Mouse (Mus musculus): ENCODE measurements around the gene Pnmal2. TPM values are rescaled to one million over a fixed set of nuclear protein-coding genes. Genes with fewer than 3 reads are reported as not detected.
A peak's percentile ranks its signal among the peaks of the same experiment; 100 is the strongest.

Gene Pnmal2
- polyA plus RNA-seq, 1 experiment from 2014 or later: 2.0 TPM

- Histone ChIP-seq H3K4me3 (ENCODE audit: low read depth, low read length) (no peak overlapping the region), H3K9ac (ENCODE audit: low read depth, low read length) (no peak overlapping the region; the same call in 1 of the 2 replicates), H3K27me3 (ENCODE audit: control insufficient read depth, insufficient read depth, low read length) (no peaks in the 10 kb centered on the region), H3K4me2 (no peak overlapping the region; the same call in 1 of the 2 replicates), H3K36me3 (ENCODE audit: control insufficient read depth, insufficient read depth, low read length) (peaks cover 33% of the 10 kb centered on the region), H3K4me1 (ENCODE audit: control insufficient read depth, insufficient read depth, low read length) (peaks cover 36% of the 10 kb centered on the region), H3K9me3 (replicated peaks; ENCODE audit: control insufficient read depth, low read length) (no peaks in the 10 kb centered on the region), H3K27ac (ENCODE audit: low read depth, low read length) (no peak overlapping the region)
- no peak for ATAC-seq (replicated peaks; ENCODE audit: insufficient number of reproducible peaks, low FRiP score, low TSS enrichment)
- 88% methylated on average over 7 of the region's 7 CpGs for WGBS (ENCODE audit: insufficient replicate concordance)
Measured at GRCm38 (mm10) chr7:16920150-16920579, 24.3 kb upstream of the Pnmal2 start.

GRCm38 (mm10) chr7:16920818-16921791 is 23.4 kb upstream of the Pnmal2 start:
- H3K9ac ChIP-seq (ENCODE audit: low read depth, low read length): peak overlapping the region; percentile 93
- H3K4me2 ChIP-seq: peak overlapping the region; percentile 87
- H3K27ac ChIP-seq (ENCODE audit: low read depth, low read length): peak overlapping the region; percentile 41
- H3K27me3 ChIP-seq (ENCODE audit: control insufficient read depth, insufficient read depth, low read length): no peaks in the 10 kb centered on the region
- WGBS (ENCODE audit: insufficient replicate concordance): 51% methylated on average over 21 of the region's 21 CpGs
- ATAC-seq (replicated peaks; ENCODE audit: insufficient number of reproducible peaks, low FRiP score, low TSS enrichment): no peak
- peaks cover 30% of the 10 kb centered on the region for H3K36me3 ChIP-seq (ENCODE audit: control insufficient read depth, insufficient read depth, low read length)
- H3K9me3 ChIP-seq (replicated peaks; ENCODE audit: control insufficient read depth, low read length): no peaks in the 10 kb centered on the region
- H3K4me3 ChIP-seq (ENCODE audit: low read depth, low read length): peak overlapping the region; percentile 85
- peaks cover 36% of the 10 kb centered on the region for H3K4me1 ChIP-seq (ENCODE audit: control insufficient read depth, insufficient read depth, low read length)

- WGBS (ENCODE audit: insufficient replicate concordance): 38% methylated on average over 6 of the region's 6 CpGs
- peak overlapping the region; percentile 93 for H3K9ac ChIP-seq (ENCODE audit: low read depth, low read length)
- peaks cover 23% of the 10 kb centered on the region for H3K36me3 ChIP-seq (ENCODE audit: control insufficient read depth, insufficient read depth, low read length)
- peaks cover 36% of the 10 kb centered on the region for H3K4me1 ChIP-seq (ENCODE audit: control insufficient read depth, insufficient read depth, low read length)
- H3K27ac ChIP-seq (ENCODE audit: low read depth, low read length): peak overlapping the region; percentile 41
- no peak for ATAC-seq (replicated peaks; ENCODE audit: insufficient number of reproducible peaks, low FRiP score, low TSS enrichment)
- H3K9me3 ChIP-seq (replicated peaks; ENCODE audit: control insufficient read depth, low read length): no peaks in the 10 kb centered on the region
- peak overlapping the region; percentile 87 for H3K4me2 ChIP-seq
- no peaks in the 10 kb centered on the region for H3K27me3 ChIP-seq (ENCODE audit: control insufficient read depth, insufficient read depth, low read length)
- peak overlapping the region; percentile 85 for H3K4me3 ChIP-seq (ENCODE audit: low read depth, low read length)
Measured at GRCm38 (mm10) chr7:16921881-16922335, 22.6 kb upstream of the Pnmal2 start.

- H3K4me3 ChIP-seq (ENCODE audit: low read depth, low read length): peak overlapping the region; percentile 85
- H3K27ac ChIP-seq (ENCODE audit: low read depth, low read length): 0 out of 2 replicates have a peak overlapping the region, but pooled peaks have one; percentile 96
Measured at GRCm38 (mm10) chr7:16922360-16922973, 22.0 kb upstream of the Pnmal2 start.

GRCm38 (mm10) chr7:16923283-16924036 is 21.0 kb upstream of the Pnmal2 start:
- WGBS (ENCODE audit: insufficient replicate concordance): under 1% methylated on average over 46 of the region's 57 CpGs
- Histone ChIP-seq H3K27me3 (ENCODE audit: control insufficient read depth, insufficient read depth, low read length) (no peaks in the 10 kb centered on the region), H3K9ac (ENCODE audit: low read depth, low read length) (peak overlapping the region; percentile 93), H3K4me3 (ENCODE audit: low read depth, low read length) (peak overlapping the region; percentile 85), H3K27ac (ENCODE audit: low read depth, low read length) (peak overlapping the region; percentile 96), H3K4me2 (peak overlapping the region; percentile 87), H3K9me3 (replicated peaks; ENCODE audit: control insufficient read depth, low read length) (no peaks in the 10 kb centered on the region), H3K36me3 (ENCODE audit: control insufficient read depth, insufficient read depth, low read length) (peaks cover 9% of the 10 kb centered on the region), H3K4me1 (ENCODE audit: control insufficient read depth, insufficient read depth, low read length) (peaks cover 31% of the 10 kb centered on the region)
- no peak for ATAC-seq (replicated peaks; ENCODE audit: insufficient number of reproducible peaks, low FRiP score, low TSS enrichment)

More at GRCm38 (mm10) chr7:16922360-16922973, 22.0 kb upstream of the Pnmal2 start:
- peak overlapping the region; percentile 93 for H3K9ac ChIP-seq (ENCODE audit: low read depth, low read length)
- ATAC-seq (replicated peaks; ENCODE audit: insufficient number of reproducible peaks, low FRiP score, low TSS enrichment): no peak
- peaks cover 36% of the 10 kb centered on the region for H3K4me1 ChIP-seq (ENCODE audit: control insufficient read depth, insufficient read depth, low read length)
- no peaks in the 10 kb centered on the region for H3K27me3 ChIP-seq (ENCODE audit: control insufficient read depth, insufficient read depth, low read length)
- WGBS (ENCODE audit: insufficient replicate concordance): 51% methylated on average over 10 of the region's 10 CpGs
- H3K9me3 ChIP-seq (replicated peaks; ENCODE audit: control insufficient read depth, low read length): no peaks in the 10 kb centered on the region
- peaks cover 19% of the 10 kb centered on the region for H3K36me3 ChIP-seq (ENCODE audit: control insufficient read depth, insufficient read depth, low read length)
- H3K4me2 ChIP-seq: peak overlapping the region; percentile 87

GRCm38 (mm10) chr7:16924037-16924834 is 20.2 kb upstream of the Pnmal2 start, which contains the start of gene Calm3:
TSS of gene Calm3 (minus strand) at chr7:16924114.
- peak; percentile 94 for ATAC-seq (replicated peaks; ENCODE audit: insufficient number of reproducible peaks, low FRiP score, low TSS enrichment)
- peaks cover 31% of the 10 kb centered on the region for H3K4me1 ChIP-seq (ENCODE audit: control insufficient read depth, insufficient read depth, low read length)
- H3K4me3 ChIP-seq (ENCODE audit: low read depth, low read length): peak within 1 kb of the TSS; percentile 85
- peak within 1 kb of the TSS; percentile 87 for H3K4me2 ChIP-seq
- H3K27me3 ChIP-seq (ENCODE audit: control insufficient read depth, insufficient read depth, low read length): no peaks in the 10 kb centered on the region
- peak within 1 kb of the TSS; percentile 96 for H3K27ac ChIP-seq (ENCODE audit: low read depth, low read length)
- 2% methylated on average over 64 of the region's 64 CpGs for WGBS (ENCODE audit: insufficient replicate concordance)
- H3K9ac ChIP-seq (ENCODE audit: low read depth, low read length): peak within 1 kb of the TSS; percentile 93
- H3K36me3 ChIP-seq (ENCODE audit: control insufficient read depth, insufficient read depth, low read length): peaks cover 2% of the 10 kb centered on the region; the same call in 1 of the 2 replicates
- no peaks in the 10 kb centered on the region for H3K9me3 ChIP-seq (replicated peaks; ENCODE audit: control insufficient read depth, low read length)

GRCm38 (mm10) chr7:16928341-16928740 is 16.1 kb upstream of the Pnmal2 start:
- no peaks in the 10 kb centered on the region for H3K36me3 ChIP-seq (ENCODE audit: control insufficient read depth, insufficient read depth, low read length)
- no peaks in the 10 kb centered on the region for H3K4me1 ChIP-seq (ENCODE audit: control insufficient read depth, insufficient read depth, low read length)
- 48% methylated on average over 2 of the region's 2 CpGs for WGBS (ENCODE audit: insufficient replicate concordance)
- H3K9me3 ChIP-seq (replicated peaks; ENCODE audit: control insufficient read depth, low read length): no peaks in the 10 kb centered on the region
- H3K27ac ChIP-seq (ENCODE audit: low read depth, low read length): no peak overlapping the region
- H3K4me3 ChIP-seq (ENCODE audit: low read depth, low read length): no peak overlapping the region
- H3K4me2 ChIP-seq: no peak overlapping the region
- no peaks in the 10 kb centered on the region for H3K27me3 ChIP-seq (ENCODE audit: control insufficient read depth, insufficient read depth, low read length)
- no peak overlapping the region for H3K9ac ChIP-seq (ENCODE audit: low read depth, low read length)
- no peak for ATAC-seq (replicated peaks; ENCODE audit: insufficient number of reproducible peaks, low FRiP score, low TSS enrichment)

Data from heart, embryonic 11.5 days (tissue).